In the genomic region with DNA sequence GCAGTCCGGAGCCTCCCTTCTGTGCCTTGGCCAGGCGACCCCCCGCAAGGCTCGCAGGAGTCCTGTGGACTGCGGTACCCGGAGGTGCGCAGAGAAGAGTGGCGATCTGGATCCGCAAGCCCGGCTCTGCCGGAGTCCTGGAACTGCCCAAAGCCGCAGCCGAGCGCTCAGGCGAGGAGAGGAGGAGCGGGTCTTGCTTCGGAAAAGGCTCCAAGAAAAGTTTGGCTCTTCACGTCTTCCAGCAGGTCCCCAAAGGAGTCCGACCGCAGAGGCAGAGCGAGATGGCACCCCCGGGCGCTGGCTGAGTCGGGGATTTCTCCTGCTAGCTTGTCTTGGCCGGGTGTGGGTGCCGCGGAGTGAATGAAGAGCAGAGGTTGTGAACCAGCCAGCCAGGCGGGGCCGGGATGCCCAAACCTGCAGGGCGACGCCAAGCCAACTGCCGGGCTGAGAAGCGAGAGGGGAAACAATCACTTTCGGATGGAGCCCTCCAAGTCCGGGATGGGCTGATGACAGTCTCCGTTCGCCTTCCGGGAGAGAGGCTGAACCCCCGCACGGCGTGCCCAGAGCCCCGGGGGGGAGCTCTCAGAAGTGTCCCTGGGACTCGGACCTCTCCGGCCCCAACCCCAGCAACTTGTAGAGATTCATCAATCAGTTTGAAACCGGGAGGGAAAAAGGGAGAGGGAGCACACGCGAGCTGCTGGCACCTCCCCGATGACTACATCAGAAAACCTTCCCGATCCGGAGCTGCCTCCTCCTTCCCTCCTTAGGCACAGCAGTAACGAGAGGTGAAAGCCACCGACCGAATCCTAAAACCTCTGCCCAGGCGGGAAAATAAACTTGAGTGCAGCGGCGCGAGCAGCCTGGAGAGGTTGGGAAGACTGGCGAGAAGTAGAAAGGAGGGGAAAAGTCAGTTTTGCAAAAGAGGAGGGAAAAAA, we compare ENCODE assay signal across 8 mouse cellular contexts. TPM values are rescaled to one million over a fixed set of nuclear protein-coding genes. Genes with fewer than 3 reads are reported as not detected.
DNase-seq lines count a peak whose midpoint lies in the region; ATAC-seq and TF ChIP-seq lines count a peak whose summit lies in the region.

No protein-coding gene starts in this region.

- no peak for TF ChIP-seq EP300 in ES-Bruce4 (IDR thresholded peaks at IDR 0.05; ENCODE audit: insufficient read depth, low read depth, low read length)

- intact Hi-C loops in heart, postnatal 14 days (cut with DNase I), result loop anchor here (5.0 to 10.0 kb wide), 3 partner anchors 100 to 583 kb away; no protein-coding TSS in a partner anchor

- H3K4me3 ChIP-seq in ES-Bruce4 (ENCODE audit: low read depth, low read length), result peak overlapping the region; percentile 81
- peak overlapping the region; percentile 67 for H3K4me3 ChIP-seq in forebrain, embryonic 14.5 days (ENCODE audit: low read depth, low read length)
- H3K4me3 ChIP-seq in olfactory bulb, adult 2 months (ENCODE audit: insufficient read depth, low read depth, low read length), result peak overlapping the region; percentile 63

- peaks cover 28% of the 10 kb centered on the region for H3K27me3 ChIP-seq in ES-Bruce4 (ENCODE audit: control insufficient read depth, insufficient read depth, low read length, poor library complexity, severe bottlenecking)
- peaks cover 9% of the 10 kb centered on the region; the same call in 1 of the 2 replicates for H3K27me3 ChIP-seq in forebrain, embryonic 14.5 days (replicated peaks; ENCODE audit: control insufficient read depth, insufficient read depth, low read length)

- no peaks in the 10 kb centered on the region for H3K9me3 ChIP-seq in ES-Bruce4 (replicated peaks; ENCODE audit: control insufficient read depth, insufficient read depth, low read length, poor library complexity, severe bottlenecking)
- no peaks in the 10 kb centered on the region for H3K9me3 ChIP-seq in forebrain, embryonic 14.5 days (replicated peaks; ENCODE audit: control insufficient read depth, low read length)

- ATAC-seq in forebrain, embryonic 14.5 days, result peak; percentile 16

- WGBS in forebrain, embryonic 14.5 days, result under 1% methylated on average over 57 of the region's 58 CpGs
- WGBS in olfactory bulb, adult 2 months, result under 1% methylated on average over 58 of the region's 58 CpGs

- peak; percentile 85 for DNase-seq in brain, embryonic 14.5 days (ENCODE audit: low read depth)
- peak; percentile 78 for DNase-seq in forebrain, embryonic 14.5 days (ENCODE audit: low spot score)
- DNase-seq in heart, postnatal 14 days, result peak; percentile 54 to 62
- DNase-seq in kidney, postnatal 4 days, result peak; percentile 68 to 78
- DNase-seq in lung, adult 18-20 months, result peak; percentile 41 to 58
- peak; percentile 6 for DNase-seq in thymus, postnatal 25 days

- peak overlapping the region; percentile 96 for H3K4me2 ChIP-seq in forebrain, embryonic 14.5 days (ENCODE audit: low read length)

- no peak for TF ChIP-seq POLR2A in ES-Bruce4 (IDR thresholded peaks at IDR 0.05; ENCODE audit: insufficient read depth, low read length)
- no peak for TF ChIP-seq POLR2A in brain, embryonic 14.5 days (IDR thresholded peaks at IDR 0.05; ENCODE audit: borderline replicate concordance, extremely low read depth, insufficient read depth, insufficient read length, poor library complexity, severe bottlenecking)
- no peak for TF ChIP-seq POLR2A in olfactory bulb, adult 2 months (IDR thresholded peaks at IDR 0.05; ENCODE audit: insufficient read depth, low read depth, low read length)

- H3K27ac ChIP-seq in ES-Bruce4 (ENCODE audit: insufficient read depth, low read length), result no peak overlapping the region
- peak overlapping the region; percentile 83 for H3K27ac ChIP-seq in forebrain, embryonic 14.5 days (ENCODE audit: low read depth, low read length)
- 0 out of 2 replicates have a peak overlapping the region, but pooled peaks have one; percentile 14 for H3K27ac ChIP-seq in olfactory bulb, adult 2 months (ENCODE audit: insufficient read depth, low read depth, low read length)

- no peak for TF ChIP-seq CTCF in ES-Bruce4 (IDR thresholded peaks at IDR 0.05; ENCODE audit: low read depth, low read length)
- no peak for TF ChIP-seq CTCF in brain, embryonic 14.5 days (IDR thresholded peaks at IDR 0.05; ENCODE audit: borderline replicate concordance, extremely low read depth, insufficient read depth, insufficient read length)
- TF ChIP-seq CTCF in olfactory bulb, adult 2 months (IDR thresholded peaks at IDR 0.05; ENCODE audit: insufficient read depth, low read depth, low read length), result no peak

- H3K4me1 ChIP-seq in ES-Bruce4 (ENCODE audit: control insufficient read depth, insufficient read depth, low read length), result no peaks in the 10 kb centered on the region
- H3K4me1 ChIP-seq in forebrain, embryonic 14.5 days (ENCODE audit: control insufficient read depth, insufficient read depth, low read length), result no peaks in the 10 kb centered on the region; the same call in 1 of the 2 replicates
- H3K4me1 ChIP-seq in olfactory bulb, adult 2 months (ENCODE audit: control insufficient read depth, insufficient read depth, low read length), result peaks cover 8% of the 10 kb centered on the region

- H3K9ac ChIP-seq in ES-Bruce4 (ENCODE audit: low read depth, poor library complexity, severe bottlenecking), result peak overlapping the region; percentile 80
- H3K9ac ChIP-seq in forebrain, embryonic 14.5 days (ENCODE audit: low read length), result peak overlapping the region; percentile 82

- H3K36me3 ChIP-seq in ES-Bruce4 (ENCODE audit: control insufficient read depth, insufficient read depth, low read length, poor library complexity, severe bottlenecking), result no peaks in the 10 kb centered on the region
- H3K36me3 ChIP-seq in forebrain, embryonic 14.5 days (ENCODE audit: control insufficient read depth, insufficient read depth, low read length), result no peaks in the 10 kb centered on the region

RNA-seq across cellular contexts. Expression of a gene that starts 0.9 kb away (rescaled TPM):
- polyA plus RNA-seq in ES-Bruce4 (2011; ENCODE audit: insufficient read depth, insufficient read length, low read depth, missing spikeins), result 29.6 and 32.7 TPM in 2 replicates
- 8.4 and 21.5 TPM in 2 replicates for polyA plus RNA-seq in brain, embryonic 14.5 days (2012; rRNA removed)
- polyA plus RNA-seq in forebrain, embryonic 14.5 days (2014; fragmentation: Nextera tagmentation; extraction: Ambion mirVana), result 18.8 and 20.9 TPM in 2 replicates
- total RNA-seq in heart, postnatal 14 days (2021), result 10 to 100 TPM; 23.6 to 24.8 TPM
- not detected in 2 replicates for polyA plus RNA-seq in olfactory bulb, adult 2 months (2012; ENCODE audit: insufficient read depth, insufficient read length, low replicate concordance, missing spikeins)

Comparison
In these comparisons a context has a peak if more than half of its experiments do, and no peak if none do; other contexts are left out.
1. DNase-seq: peak in every context shown above with its lines; median percentile 85 in brain, embryonic 14.5 days; 78 in forebrain, embryonic 14.5 days; 73 in kidney, postnatal 4 days; 58 in heart, postnatal 14 days; 50 in lung, adult 18-20 months; 6 in thymus, postnatal 25 days.